Mouse (Mus musculus): ENCODE data around the gene Xndc1.

- TF ChIP-seq CTCF (conservative IDR thresholded peaks at IDR 0.05; ENCODE audit: insufficient read depth, insufficient read length, low read depth, low read length) (no peak), POLR2A (IDR thresholded peaks at IDR 0.05; ENCODE audit: low read depth, low read length) (no peak)
Measured at GRCm38 (mm10) chr7:102062203-102062602, 3.1 kb upstream of the Xndc1 start.

Data from kidney, adult 2 months (tissue).